Mouse (Mus musculus) E14TG2a.4 (cell line): ENCODE measurements around the gene Socs7.

Source experiments
- H3K27me3 ChIP-seq: 2 replicates; pipeline ENCODE4 v1.6.1; 2014; ENCODE audit warnings: low read length, control low read depth; ENCODE audit not compliant: insufficient read depth
- H3K36me3 ChIP-seq: 2 replicates; pipeline ENCODE4 v1.6.1; 2014; ENCODE audit warnings: low read length, control low read depth; ENCODE audit not compliant: insufficient read depth
- H3K4me1 ChIP-seq: replicated peaks from 2 replicates; pipeline ENCODE4 v1.6.1; 2014; ENCODE audit warnings: low read depth, low read length, control low read depth
- H3K4me3 ChIP-seq: replicated peaks from 2 replicates; pipeline ENCODE4 v1.5.1; 2014; ENCODE audit warnings: mild to moderate bottlenecking, low read length
- H3K9me3 ChIP-seq: 2 replicates; pipeline ENCODE4 v1.6.1; 2014; ENCODE audit warnings: low read length, control low read depth
- CTCF ChIP-seq: conservative IDR thresholded peaks from 2 replicates; pipeline ENCODE4 v1.5.1; 2014; ENCODE audit warnings: low read length
- NANOG ChIP-seq: IDR thresholded peaks from 2 replicates; pipeline ENCODE4 v1.6.1; 2014; ENCODE audit warnings: borderline replicate concordance, low read length, mixed read lengths
- POU5F1 ChIP-seq: IDR thresholded peaks from 2 replicates; pipeline ENCODE4 v1.6.1; 2014; ENCODE audit warnings: low read length, borderline replicate concordance

The Socs7 gene

DNA sequence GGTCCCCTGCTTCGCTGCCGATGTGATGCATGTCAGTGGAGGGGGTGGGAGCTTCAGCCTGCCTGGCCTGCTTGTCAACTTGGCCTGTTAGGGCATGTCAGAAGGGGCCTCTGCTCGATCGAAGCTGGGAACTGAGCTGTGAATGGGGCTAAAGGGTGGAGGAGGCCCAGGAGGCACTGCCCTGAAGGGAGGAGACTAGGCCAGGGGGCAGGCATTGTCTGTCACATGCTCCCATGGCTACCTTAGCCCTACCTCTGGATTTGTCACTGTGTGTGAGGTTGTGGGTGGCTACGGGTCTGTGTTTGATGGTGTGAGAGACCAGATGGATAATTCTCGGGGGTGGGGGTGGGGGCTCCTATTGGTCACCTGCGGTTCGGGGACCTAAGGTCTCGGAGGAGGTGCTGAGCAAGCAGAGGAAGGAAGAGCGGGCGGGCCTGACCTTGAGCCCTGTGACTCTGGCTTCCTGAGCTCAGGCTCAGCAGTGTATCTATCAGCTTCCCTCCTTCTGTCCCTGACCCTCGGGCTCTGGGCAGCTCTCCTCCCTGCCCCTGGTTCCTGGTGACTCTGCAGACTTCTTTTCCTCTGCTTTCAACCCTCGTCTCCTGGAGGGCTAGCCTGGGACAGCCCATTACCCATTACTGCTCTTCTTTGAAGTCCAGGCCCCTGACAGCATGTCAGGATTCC, 73.6 kb downstream of the Socs7 start:
- H3K9me3 ChIP-seq: no peaks in the 10 kb centered on the region
- peaks cover 93% of the 10 kb centered on the region for H3K4me1 ChIP-seq
- H3K27me3 ChIP-seq: peaks cover 21% of the 10 kb centered on the region
- H3K36me3 ChIP-seq: peaks cover 6% of the 10 kb centered on the region
- TF ChIP-seq CTCF: no peak
- no peak for TF ChIP-seq NANOG
- H3K4me3 ChIP-seq: peak overlapping the region; percentile 72

DNA sequence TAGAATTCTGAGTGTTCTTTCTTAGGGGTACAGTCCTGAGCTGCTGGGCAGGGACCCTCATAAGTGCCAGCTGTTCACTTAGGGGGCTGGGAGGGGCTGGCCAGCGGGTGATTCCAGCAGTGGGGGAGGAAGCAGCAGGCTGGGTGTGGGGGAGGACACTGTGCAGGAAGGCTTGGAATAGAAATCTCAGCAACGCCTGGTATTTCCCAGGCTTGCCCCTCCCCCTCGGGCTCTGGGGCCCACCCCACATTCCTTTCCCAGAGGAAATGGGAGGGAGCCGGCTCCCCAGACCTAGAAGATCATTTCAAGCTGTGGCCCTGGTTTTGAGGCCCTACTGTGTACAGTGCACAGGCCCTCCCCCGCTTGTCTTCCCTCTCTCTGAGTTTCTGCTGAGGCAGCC, 75.4 kb downstream of the Socs7 start:
- Histone ChIP-seq H3K4me1 (peaks cover 93% of the 10 kb centered on the region), H3K9me3 (no peaks in the 10 kb centered on the region), H3K4me3 (peak overlapping the region; percentile 72; the same call in 1 of the 2 replicates), H3K27me3 (peaks cover 23% of the 10 kb centered on the region), H3K36me3 (peaks cover 3% of the 10 kb centered on the region)
- no peak for TF ChIP-seq CTCF
- TF ChIP-seq NANOG: no peak
- no peak for TF ChIP-seq POU5F1

DNA sequence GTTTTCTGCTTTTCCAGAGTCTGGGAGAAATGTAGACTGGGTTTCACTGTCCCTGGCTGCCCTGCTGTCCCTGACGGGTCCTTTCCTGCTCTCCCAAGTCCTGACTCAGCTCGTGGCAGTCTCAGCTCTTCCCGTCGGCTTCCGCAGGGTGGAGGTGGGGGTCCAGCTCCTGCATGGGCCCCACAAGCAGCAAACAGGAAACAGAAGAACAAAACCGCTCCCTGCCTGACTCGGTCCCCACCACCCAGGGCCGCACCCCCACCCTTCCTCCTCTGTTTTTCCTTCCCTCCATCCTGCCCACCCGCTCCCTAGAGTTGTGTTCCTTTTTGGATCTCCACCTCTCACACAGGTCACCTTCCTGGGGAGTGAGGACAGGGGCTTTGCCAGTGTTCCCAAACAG, 76.5 kb downstream of the Socs7 start:
- no peak for TF ChIP-seq NANOG
- no peak for TF ChIP-seq POU5F1
- Histone ChIP-seq H3K36me3 (peaks cover 15% of the 10 kb centered on the region), H3K4me1 (peaks cover 94% of the 10 kb centered on the region), H3K4me3 (peak overlapping the region; percentile 72), H3K27me3 (peaks cover 23% of the 10 kb centered on the region), H3K9me3 (no peaks in the 10 kb centered on the region)

DNA sequence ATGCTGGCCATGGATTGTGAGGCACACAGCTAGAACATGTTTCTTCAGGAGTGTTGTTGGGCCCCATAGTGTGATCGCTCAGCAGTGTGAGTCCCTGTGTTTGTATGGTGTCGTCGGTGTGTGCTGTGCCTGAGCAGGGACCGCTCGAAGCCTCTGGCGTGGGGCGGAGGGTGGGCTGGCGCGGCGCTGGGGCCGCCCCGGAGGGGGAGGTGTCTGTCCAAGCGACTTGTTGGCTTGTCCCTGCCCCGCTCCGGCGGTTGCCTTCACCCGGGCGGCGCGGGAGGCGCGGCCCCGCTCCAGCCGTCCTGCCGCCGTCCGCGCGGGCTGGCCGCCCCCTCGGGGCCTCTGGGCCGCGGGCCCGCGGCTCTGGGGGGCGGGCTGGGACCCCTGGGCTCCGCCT, 77.6 kb downstream of the Socs7 start:
- Histone ChIP-seq H3K36me3 (peaks cover 25% of the 10 kb centered on the region), H3K27me3 (peaks cover 23% of the 10 kb centered on the region), H3K9me3 (no peaks in the 10 kb centered on the region), H3K4me1 (peaks cover 92% of the 10 kb centered on the region), H3K4me3 (peak overlapping the region; percentile 83)
- TF ChIP-seq CTCF: no peak
- TF ChIP-seq NANOG: no peak
- TF ChIP-seq POU5F1: no peak

DNA sequence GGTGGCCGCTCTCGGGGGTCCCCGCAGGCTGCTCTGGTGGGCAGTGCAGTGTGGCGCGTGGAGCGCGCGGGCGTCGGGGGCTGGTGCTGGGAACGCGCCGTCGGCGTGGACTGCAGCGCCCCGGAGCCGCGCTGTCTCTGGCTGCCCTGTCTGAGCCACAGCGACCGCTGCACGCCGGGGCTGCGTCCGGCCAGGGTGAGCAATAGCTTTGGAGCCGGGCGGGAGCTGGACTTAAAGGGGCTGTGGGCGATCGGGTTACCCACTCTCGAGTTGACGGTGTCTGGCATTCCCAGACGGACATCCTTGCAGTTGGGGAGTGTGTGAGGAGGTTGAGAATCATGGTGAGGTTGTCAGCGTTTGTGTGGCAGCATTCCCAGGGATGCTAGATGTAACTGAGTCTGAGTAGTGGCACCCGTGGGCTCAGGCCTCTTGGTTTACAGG, 78.1 kb downstream of the Socs7 start:
- Histone ChIP-seq H3K36me3 (peaks cover 31% of the 10 kb centered on the region), H3K4me1 (peaks cover 92% of the 10 kb centered on the region), H3K4me3 (peak overlapping the region; percentile 83), H3K27me3 (peaks cover 23% of the 10 kb centered on the region), H3K9me3 (no peaks in the 10 kb centered on the region)
- no peak for TF ChIP-seq CTCF
- no peak for TF ChIP-seq NANOG
- TF ChIP-seq POU5F1: no peak

DNA sequence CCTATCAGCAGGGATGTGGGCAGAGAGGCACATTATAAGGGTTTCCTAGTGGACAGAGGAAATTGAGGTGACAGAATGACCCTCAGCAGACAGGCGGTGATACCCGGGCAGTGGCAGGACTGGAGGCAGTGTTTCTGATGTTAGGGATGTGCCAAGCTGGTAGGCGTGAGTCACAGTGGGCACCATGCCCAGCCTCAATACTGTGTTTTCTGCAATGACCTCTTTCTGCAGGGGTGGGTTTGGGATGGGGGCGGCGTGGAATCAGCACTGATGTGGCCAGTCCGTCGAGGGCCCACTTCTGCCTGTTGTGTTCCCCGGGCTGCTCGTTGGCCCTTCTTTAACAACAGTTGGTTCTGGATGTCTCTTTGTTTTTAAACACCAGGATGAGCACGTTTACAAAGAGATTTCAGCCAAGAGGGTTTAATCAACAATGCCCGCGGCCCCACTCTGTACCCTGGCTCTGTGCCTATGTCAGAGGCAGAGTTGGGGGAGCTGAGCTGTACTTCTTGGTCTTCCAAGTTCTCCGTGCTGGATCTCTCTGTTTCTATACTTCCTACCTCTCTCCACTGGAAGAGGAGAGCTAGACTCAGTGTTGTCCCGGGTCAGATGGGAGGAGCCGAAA, 78.8 kb downstream of the Socs7 start:
- peaks cover 37% of the 10 kb centered on the region for H3K36me3 ChIP-seq
- TF ChIP-seq POU5F1 (no peak), CTCF (no peak), NANOG (no peak)
- H3K9me3 ChIP-seq: no peaks in the 10 kb centered on the region
- peaks cover 92% of the 10 kb centered on the region for H3K4me1 ChIP-seq
- peak overlapping the region; percentile 83 for H3K4me3 ChIP-seq
- H3K27me3 ChIP-seq: peaks cover 23% of the 10 kb centered on the region

DNA sequence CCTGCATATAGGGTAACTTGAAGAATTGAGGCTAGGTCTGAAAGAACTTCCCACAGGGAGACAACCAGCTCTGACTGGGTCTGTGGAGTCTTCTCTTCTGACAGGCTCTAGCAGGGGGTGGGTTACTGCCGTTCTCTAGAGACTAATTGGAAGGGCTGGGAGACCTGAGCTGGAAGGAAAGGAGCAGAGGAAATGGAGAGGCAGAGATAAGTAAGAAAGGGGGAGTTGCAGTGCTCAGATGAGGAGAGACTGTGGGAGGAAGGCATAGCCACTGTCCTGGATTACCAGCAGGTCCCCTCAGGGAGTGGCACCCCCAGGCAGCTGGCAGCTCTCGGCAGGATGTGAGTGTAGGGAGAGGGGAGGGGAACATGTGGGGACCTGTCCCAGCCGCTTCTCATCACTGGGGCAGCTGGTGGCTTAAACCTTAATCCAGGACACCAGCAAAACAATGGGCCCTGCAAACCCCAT, 79.3 kb downstream of the Socs7 start:
- no peaks in the 10 kb centered on the region for H3K9me3 ChIP-seq
- peaks cover 42% of the 10 kb centered on the region for H3K36me3 ChIP-seq
- TF ChIP-seq POU5F1 (no peak), NANOG (no peak), CTCF (no peak)
- H3K4me1 ChIP-seq: peaks cover 92% of the 10 kb centered on the region
- peak overlapping the region; percentile 83 for H3K4me3 ChIP-seq
- peaks cover 23% of the 10 kb centered on the region for H3K27me3 ChIP-seq

DNA sequence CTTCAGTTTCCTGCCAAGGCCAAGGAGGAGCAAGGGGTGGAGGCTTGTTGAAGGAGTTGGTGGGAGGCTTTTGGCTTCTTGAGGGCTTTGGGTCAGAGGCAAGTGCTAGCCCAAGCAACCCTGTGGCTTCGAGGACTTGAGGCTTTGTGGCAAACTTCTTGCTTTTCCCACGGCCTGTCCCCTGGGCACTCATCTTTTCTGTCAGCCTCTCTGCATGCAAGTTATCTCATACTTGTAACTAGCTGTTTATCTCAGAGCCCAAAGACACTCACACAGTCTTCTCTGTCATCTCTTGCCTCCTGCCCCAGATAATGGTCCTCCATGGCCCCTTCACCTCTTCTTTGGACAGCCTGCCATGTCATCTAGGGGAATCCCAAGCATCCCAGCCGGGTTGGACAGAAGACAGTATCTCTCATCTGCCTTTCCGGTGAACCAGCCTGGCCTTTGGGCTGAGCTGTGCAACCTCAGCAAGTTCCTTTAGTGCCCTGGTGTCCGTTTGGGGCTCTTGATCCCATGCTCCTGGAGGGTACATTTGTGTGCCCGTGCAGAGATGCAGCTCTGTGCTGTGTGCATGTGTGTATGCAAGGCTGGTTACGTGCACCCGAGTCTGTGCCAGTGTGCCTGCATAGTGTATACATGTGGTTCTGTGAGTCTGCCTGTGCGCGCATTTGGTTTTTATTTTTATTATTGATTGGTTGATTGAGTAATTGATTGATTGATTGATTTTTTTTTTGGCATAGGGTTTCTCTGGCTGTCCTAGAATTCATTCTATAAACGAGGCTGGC, 80.7 kb downstream of the Socs7 start:
- Histone ChIP-seq H3K4me3 (no peak overlapping the region), H3K36me3 (peaks cover 54% of the 10 kb centered on the region), H3K27me3 (peaks cover 23% of the 10 kb centered on the region), H3K4me1 (peaks cover 88% of the 10 kb centered on the region), H3K9me3 (no peaks in the 10 kb centered on the region)
- TF ChIP-seq CTCF: no peak
- TF ChIP-seq NANOG: no peak
- no peak for TF ChIP-seq POU5F1
